Mouse (Mus musculus) macrophage (primary cell): ENCODE results near the gene Hist1h4i. TPM values are rescaled to one million over a fixed set of nuclear protein-coding genes. Genes with fewer than 3 reads are reported as not detected.

Experiments used
- H3K27ac ChIP-seq: fragments of 350-480 bp; formaldehyde crosslinking; 2 replicates; pipeline ENCODE4 v1.9.0; 2021
- H3K36me3 ChIP-seq: fragments of 350-480 bp; formaldehyde crosslinking; 2 replicates; pipeline ENCODE4 v1.9.0; 2021; ENCODE audit errors: inconsistent target
- H3K4me3 ChIP-seq: fragments of 350-480 bp; formaldehyde crosslinking; 2 replicates; pipeline ENCODE4 v1.9.0; 2021; ENCODE audit errors: inconsistent target
- H3K79me2 ChIP-seq: fragments of 350-480 bp; formaldehyde crosslinking; 2 replicates; pipeline ENCODE4 v1.9.0; 2021; ENCODE audit errors: inconsistent target
- WGBS: methylation state at CpG from one replicate; pipeline ENCODE4 v1.1.7; 2026; ENCODE audit warnings: inconsistent platforms; ENCODE audit not compliant: missing documents; 5-methylcytosine and 5-hydroxymethylcytosine counted together
- polyA plus RNA-seq: library from polyadenylated mRNA; stranded (reverse); fragments of 250-400 nt; gene quantifications from 3 replicates; pipeline ENCODE4 v1.2.4, GENCODE M21; 2018; ENCODE audit warnings: inconsistent platforms

The Hist1h4i gene
- polyA plus RNA-seq, 1 experiment from 2014 or later = 2.6 TPM

DNA sequence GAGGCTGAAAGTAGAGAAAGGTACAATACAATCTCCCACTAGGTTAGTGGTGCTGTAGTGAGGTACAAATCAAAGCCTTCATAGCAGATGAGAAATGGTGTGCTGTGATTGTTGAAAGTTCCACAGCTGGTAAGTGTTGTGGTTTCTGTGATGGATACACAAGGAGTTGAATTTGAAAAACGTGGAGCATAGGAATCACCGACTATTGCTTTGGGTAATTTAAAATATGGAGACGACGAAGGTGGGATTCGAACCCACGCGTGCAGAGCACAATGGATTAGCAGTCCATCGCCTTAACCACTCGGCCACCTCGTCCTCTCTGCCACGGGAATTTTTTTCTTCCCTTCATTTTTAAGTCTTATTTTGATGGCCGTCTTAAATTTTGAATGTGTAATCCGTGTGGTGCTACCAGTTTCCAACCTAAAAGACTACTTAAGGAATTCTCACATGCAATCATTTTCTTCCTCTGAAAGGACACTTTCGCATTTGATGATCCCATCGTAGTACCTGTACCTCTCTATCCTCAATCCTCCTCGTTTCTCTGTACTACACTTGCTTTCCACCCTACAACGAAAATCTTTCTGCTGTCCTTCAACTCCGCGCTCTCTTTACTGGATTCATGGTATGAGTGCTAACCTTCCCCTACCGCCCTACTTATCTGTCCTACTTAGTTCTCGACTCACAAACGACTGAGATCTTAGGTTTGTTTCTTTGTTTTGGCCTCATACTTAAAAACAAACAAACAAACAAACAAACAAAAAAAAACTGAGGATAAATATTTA is 47.0 kb downstream of the Hist1h4i start:
- Histone ChIP-seq H3K36me3 (no peaks in the 10 kb centered on the region), H3K79me2 (no peaks in the 10 kb centered on the region), H3K27ac (no peak overlapping the region), H3K4me3 (peak overlapping the region; percentile 49; the same call in 1 of the 2 replicates)
- WGBS = 12% methylated on average over 22 of the region's 22 CpGs

DNA sequence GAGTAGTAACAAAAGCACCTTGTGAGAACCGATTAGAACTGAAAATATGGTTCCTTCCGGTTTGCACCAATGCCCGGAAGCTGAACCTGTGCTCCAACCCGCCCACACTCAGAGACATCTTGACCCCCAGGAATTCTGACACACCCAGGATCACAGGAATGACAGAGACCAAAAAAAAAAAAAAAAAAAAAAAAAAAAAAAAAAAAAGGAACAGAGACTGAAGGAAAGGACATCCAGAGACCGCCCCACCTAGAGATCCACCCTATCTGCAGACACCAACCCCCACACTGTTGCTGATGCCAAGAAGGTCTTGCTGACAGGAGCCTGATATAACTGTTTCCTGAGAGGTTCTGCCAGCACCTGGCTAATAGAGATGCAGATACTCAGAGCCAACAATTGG is 48.6 kb downstream of the Hist1h4i start:
- Histone ChIP-seq H3K27ac (no peak overlapping the region), H3K36me3 (no peaks in the 10 kb centered on the region), H3K79me2 (no peaks in the 10 kb centered on the region), H3K4me3 (no peak overlapping the region)
- 93% methylated on average over 3 of the region's 5 CpGs for WGBS

Other genes starting within 250 kb of the Hist1h4i start
- gene Hist1h2bq, start 231.2 kb downstream of the Hist1h4i start, polyA plus RNA-seq = 0.17 to 0.62 TPM in 2 of 3 replicates, not detected in the other
- not detected in 3 replicates for gene Hist1h2ao, start 230.9 kb downstream of the Hist1h4i start, polyA plus RNA-seq
- gene Hist1h4m, start 229.6 kb downstream of the Hist1h4i start, polyA plus RNA-seq = 1.4 TPM in 1 of 3 replicates, not detected in the others
- gene Hist1h4n, start 209.2 kb downstream of the Hist1h4i start, polyA plus RNA-seq = not detected in 3 replicates
- gene Hist1h2ap, start 207.9 kb downstream of the Hist1h4i start, polyA plus RNA-seq = 13.7 to 51.2 TPM (median 37.0 TPM) in 3 replicates
- gene Hist1h2br, start 207.6 kb downstream of the Hist1h4i start, polyA plus RNA-seq = 1.1 TPM in 1 of 3 replicates, not detected in the others
- 0.14 TPM in 1 of 3 replicates, not detected in the others for gene Zfp184, start 96.3 kb downstream of the Hist1h4i start, polyA plus RNA-seq
- gene Pom121l2, start 60.2 kb downstream of the Hist1h4i start, polyA plus RNA-seq = not detected in 3 replicates
- 0.52 to 2.6 TPM (median 1.3 TPM) in 3 replicates for gene Prss16, start 31.6 kb downstream of the Hist1h4i start, polyA plus RNA-seq
- not detected in 3 replicates for gene Hist1h2ah, start 5.8 kb downstream of the Hist1h4i start, polyA plus RNA-seq
- gene Hist1h2bk, start 5.5 kb downstream of the Hist1h4i start, polyA plus RNA-seq = not detected in 3 replicates
- not detected in 3 replicates for gene Hist1h2ag, start 1.6 kb upstream of the Hist1h4i start, polyA plus RNA-seq
- gene Hist1h2bj, start 1.9 kb upstream of the Hist1h4i start, polyA plus RNA-seq = not detected in 3 replicates
- gene Vmn1r188, start 43.1 kb upstream of the Hist1h4i start, polyA plus RNA-seq = not detected in 3 replicates
- not detected in 3 replicates for gene Vmn1r189, start 64.5 kb upstream of the Hist1h4i start, polyA plus RNA-seq
- not detected in 3 replicates for gene Vmn1r191, start 142.6 kb upstream of the Hist1h4i start, polyA plus RNA-seq
- not detected in 3 replicates for gene Vmn1r192, start 149.8 kb upstream of the Hist1h4i start, polyA plus RNA-seq
- not detected in 3 replicates for gene Vmn1r193, start 181.8 kb upstream of the Hist1h4i start, polyA plus RNA-seq
- gene Vmn1r194, start 202.9 kb upstream of the Hist1h4i start, polyA plus RNA-seq = not detected in 3 replicates
- gene Vmn1r195, start 229.2 kb upstream of the Hist1h4i start, polyA plus RNA-seq = not detected in 3 replicates
- not detected in 3 replicates for gene Vmn1r196, start 248.6 kb upstream of the Hist1h4i start, polyA plus RNA-seq